Mouse (Mus musculus) hindbrain, postnatal 0 days (tissue): Measurements from ENCODE around the gene 1500011B03Rik. TPM values are rescaled to one million over a fixed set of nuclear protein-coding genes. Genes with fewer than 3 reads are reported as not detected.

Experiments used
- ATAC-seq: fragments of 200-750 bp; cut with Nextera tagmentation; 2 replicates; pipeline ENCODE4 v1.8.0; 2017; ENCODE audit warnings: mild to moderate bottlenecking, moderate TSS enrichment, moderate library complexity
- DNase-seq: peaks from one replicate; pipeline ENCODE4 v3.0.0-alpha.2; 2015; ENCODE audit warnings: low spot score
- H3K27ac ChIP-seq: fragments of 300-500 bp; sonication (generic); 2 replicates; pipeline ENCODE4 v1.5.1; 2014; ENCODE audit warnings: mild to moderate bottlenecking
- H3K27me3 ChIP-seq: fragments of 300-500 bp; sonication (generic); 2 replicates; pipeline ENCODE4 v1.6.1; 2014; ENCODE audit warnings: low read length, mixed read lengths; ENCODE audit not compliant: insufficient read depth
- H3K36me3 ChIP-seq: fragments of 300-500 bp; sonication (generic); 2 replicates; pipeline ENCODE4 v1.6.1; 2014; ENCODE audit warnings: low read length, mixed read lengths; ENCODE audit not compliant: insufficient read depth
- H3K4me1 ChIP-seq: fragments of 300-500 bp; sonication (generic); 2 replicates; pipeline ENCODE4 v1.6.1; 2014; ENCODE audit warnings: antibody characterized with exemption, low read length, mixed read lengths; ENCODE audit not compliant: insufficient read depth
- H3K4me2 ChIP-seq: fragments of 300-500 bp; sonication (generic); 2 replicates; pipeline ENCODE4 v1.6.1; 2014; ENCODE audit warnings: low read depth, mild to moderate bottlenecking, low read length, moderate library complexity, mixed read lengths
- H3K4me3 ChIP-seq: fragments of 300-500 bp; sonication (generic); 2 replicates; pipeline ENCODE4 v1.5.1; 2014; ENCODE audit warnings: low read length
- H3K9ac ChIP-seq: fragments of 300-500 bp; sonication (generic); replicated peaks from 2 replicates; pipeline ENCODE4 v1.6.1; 2014; ENCODE audit warnings: mild to moderate bottlenecking, low read length, moderate library complexity, mixed read lengths
- H3K9me3 ChIP-seq: fragments of 300-500 bp; sonication (generic); 2 replicates; pipeline ENCODE4 v1.6.1; 2016; ENCODE audit warnings: low read length, mixed read lengths
- CTCF ChIP-seq: IDR thresholded peaks from 2 replicates; pipeline ENCODE4 v1.5.1; 2016; ENCODE audit warnings: antibody characterized with exemption, control low read depth, low read depth
- WGBS: fragments of 180-500 bp; shearing (Covaris S2); extraction: QIAGEN DNeasy Blood & Tissue Kit; methylation state at CpG from one replicate; pipeline ENCODE4 v1.1.7; 2014; 5-methylcytosine and 5-hydroxymethylcytosine counted together
- polyA plus RNA-seq: library from polyadenylated mRNA; unstranded; fragments of >200 nt; fragmentation: Nextera tagmentation; extraction: Ambion mirVana; gene quantifications from 2 replicates; pipeline ENCODE4 v1.2.1, GENCODE M21; 2015
- total RNA-seq: library from RNA; depleted of rRNA; stranded (reverse); fragments of >200 nt; gene quantifications from 2 replicates; pipeline ENCODE4 v1.2.3, GENCODE M21; 2014

1500011B03Rik gene
- total and polyA plus RNA-seq, 2 experiments from 2014 or later = 250 to 366 TPM

DNA sequence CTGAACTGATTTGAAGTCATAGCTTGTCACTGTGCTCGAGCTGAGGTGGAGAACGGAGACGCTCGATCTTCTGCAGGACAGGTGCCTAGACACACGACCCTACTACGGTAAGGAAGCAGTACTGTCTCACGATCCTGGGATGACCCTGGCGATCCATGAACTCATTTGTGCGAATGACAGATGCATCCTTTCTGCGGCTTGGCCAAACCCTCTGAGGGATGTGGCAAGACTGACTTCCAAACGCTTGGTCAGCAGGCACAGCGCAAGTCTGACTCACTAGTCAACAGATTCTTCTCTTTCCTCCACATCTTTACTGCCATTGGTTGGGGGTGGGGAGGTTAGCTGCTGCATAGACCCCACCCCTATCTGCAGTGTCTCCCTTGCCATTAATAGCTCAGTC, 4.2 kb upstream of the 1500011B03Rik start:
- no peaks in the 10 kb centered on the region for H3K36me3 ChIP-seq
- H3K4me2 ChIP-seq = no peak overlapping the region
- no peak for TF ChIP-seq CTCF
- ATAC-seq (no peak), DNase-seq (no peak)
- no peak overlapping the region for H3K4me3 ChIP-seq
- 87% methylated on average over 12 of the region's 12 CpGs for WGBS
- H3K4me1 ChIP-seq = 0 out of 2 replicates have a peak, but pooled peaks cover 4% of the 10 kb centered on the region
- no peak overlapping the region for H3K27ac ChIP-seq
- H3K9me3 ChIP-seq = no peaks in the 10 kb centered on the region
- no peak overlapping the region for H3K9ac ChIP-seq
- H3K27me3 ChIP-seq = no peaks in the 10 kb centered on the region

DNA sequence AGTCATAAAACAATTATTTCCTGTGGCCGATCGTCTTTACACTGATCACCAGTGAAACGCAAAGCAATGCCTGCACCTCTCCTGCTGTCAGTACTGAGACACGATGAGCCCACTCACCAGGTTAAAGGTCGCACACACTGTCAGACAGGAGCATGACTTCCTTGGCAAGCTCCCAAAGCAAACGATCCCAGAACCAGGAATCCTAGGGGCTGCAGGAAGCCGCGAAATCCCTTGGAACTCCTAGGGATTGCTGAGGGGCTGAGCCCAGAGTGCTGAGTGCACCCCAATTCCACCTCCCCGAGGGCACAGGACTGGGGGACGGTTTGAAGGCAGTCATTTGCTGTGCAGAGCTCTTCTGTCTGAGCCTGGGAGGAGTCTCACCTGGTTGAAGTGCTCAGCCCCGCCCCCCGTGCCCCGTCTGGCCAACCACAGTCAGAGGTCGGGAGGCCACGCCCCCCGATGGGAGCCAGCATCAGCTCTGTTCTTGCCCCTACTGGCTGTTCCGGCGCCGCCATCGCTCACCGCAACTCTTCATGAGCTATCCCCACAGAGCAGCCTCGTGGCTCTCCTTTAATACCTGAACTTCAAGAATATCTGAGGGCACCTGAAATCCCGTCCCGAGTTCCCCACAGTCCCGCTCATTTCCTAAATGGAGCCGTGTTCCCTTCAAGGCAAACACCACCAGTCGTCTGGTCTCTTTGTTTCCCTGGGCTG, 2.9 kb upstream of the 1500011B03Rik start:
- H3K4me3 ChIP-seq = peak overlapping the region; percentile 29
- peak overlapping the region; percentile 35; the same call in 1 of the 2 replicates for H3K9ac ChIP-seq
- peak overlapping the region; percentile 58 for H3K27ac ChIP-seq
- peak; percentile 35 for TF ChIP-seq CTCF
- H3K9me3 ChIP-seq = no peaks in the 10 kb centered on the region
- peak overlapping the region; percentile 61 for H3K4me2 ChIP-seq
- H3K27me3 ChIP-seq = no peaks in the 10 kb centered on the region
- peak; percentile 79 for ATAC-seq
- no peaks in the 10 kb centered on the region for H3K36me3 ChIP-seq
- DNase-seq = peak; percentile 87
- H3K4me1 ChIP-seq = 0 out of 2 replicates have a peak, but pooled peaks cover 4% of the 10 kb centered on the region
- 7% methylated on average over 27 of the region's 27 CpGs for WGBS

DNA sequence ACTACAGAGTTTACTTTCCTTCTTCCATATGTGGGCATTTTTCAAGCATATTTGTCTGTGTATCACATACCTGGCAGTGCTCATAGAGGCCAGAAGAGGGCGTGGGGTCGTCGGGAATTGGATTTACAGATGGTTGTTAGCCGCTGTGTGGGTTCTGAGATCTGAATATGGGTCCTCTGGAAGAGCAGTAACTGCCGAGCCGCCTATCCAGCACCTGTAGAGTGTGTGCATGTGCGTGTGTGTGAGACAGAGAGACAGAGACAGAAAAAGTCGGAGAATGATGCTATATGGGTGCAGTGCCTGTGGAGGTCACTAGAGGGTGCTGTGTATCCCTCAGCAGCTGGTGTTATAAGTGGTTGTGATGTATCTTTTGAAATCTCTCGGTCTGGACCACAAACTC, 929 bp upstream of the 1500011B03Rik start:
- H3K9me3 ChIP-seq = no peaks in the 10 kb centered on the region
- WGBS = 17% methylated on average over 9 of the region's 9 CpGs
- H3K36me3 ChIP-seq = no peaks in the 10 kb centered on the region
- H3K4me3 ChIP-seq = no peak overlapping the region
- TF ChIP-seq CTCF = peak; percentile 84
- DNase-seq (peak; percentile 71), ATAC-seq (peak; percentile 10; the same call in 1 of the 2 replicates)
- peak overlapping the region; percentile 11; the same call in 1 of the 2 replicates for H3K27ac ChIP-seq
- no peak overlapping the region for H3K9ac ChIP-seq
- H3K4me1 ChIP-seq = 0 out of 2 replicates have a peak, but pooled peaks cover 4% of the 10 kb centered on the region
- no peak overlapping the region for H3K4me2 ChIP-seq
- H3K27me3 ChIP-seq = no peaks in the 10 kb centered on the region

DNA sequence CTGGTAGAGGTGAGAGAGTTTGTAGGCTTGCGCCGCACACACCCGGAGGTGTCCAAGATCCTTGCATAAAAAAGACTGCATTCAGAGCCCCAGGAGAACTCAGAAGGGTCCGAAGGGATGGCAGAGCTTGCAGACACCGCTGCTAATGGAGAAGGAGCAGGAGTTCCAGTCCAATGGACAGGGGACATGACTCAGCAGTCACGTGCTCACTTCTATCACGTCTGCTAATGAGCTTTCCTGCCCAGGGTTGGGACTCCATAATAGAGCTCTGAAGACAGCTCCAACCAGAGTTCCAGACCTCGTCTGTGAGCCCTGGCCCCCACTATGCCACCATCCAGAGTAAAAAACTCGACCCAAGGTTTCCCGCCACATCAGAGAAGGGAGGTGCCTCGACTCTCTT, 5.1 kb downstream of the 1500011B03Rik start:
- Histone ChIP-seq H3K4me3 (no peak overlapping the region), H3K9me3 (no peaks in the 10 kb centered on the region), H3K27ac (no peak overlapping the region), H3K27me3 (no peaks in the 10 kb centered on the region), H3K4me1 (no peaks in the 10 kb centered on the region), H3K4me2 (no peak overlapping the region), H3K36me3 (no peaks in the 10 kb centered on the region), H3K9ac (no peak overlapping the region)
- no peak for ATAC-seq
- no peak for DNase-seq
- 71% methylated on average over 10 of the region's 11 CpGs for WGBS
- no peak for TF ChIP-seq CTCF

DNA sequence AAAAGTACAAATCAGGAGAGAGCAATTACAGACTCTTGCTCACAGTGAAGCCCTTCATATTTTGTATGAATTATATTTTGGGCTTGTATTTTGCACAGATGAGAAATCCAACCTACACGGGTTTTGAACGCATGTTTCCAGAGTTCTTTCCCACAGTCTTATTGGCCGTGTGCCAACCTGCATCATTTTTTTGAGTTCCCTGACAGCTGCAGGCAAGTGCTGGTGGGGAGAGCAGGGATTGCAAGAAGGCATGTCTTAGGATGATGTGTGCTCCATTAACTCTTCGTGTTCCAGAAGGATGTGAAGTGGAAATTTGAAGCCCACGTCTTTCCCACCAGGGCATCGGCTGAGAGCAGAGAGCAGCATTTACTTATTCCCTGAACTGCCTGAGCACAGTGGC, 6.7 kb downstream of the 1500011B03Rik start:
- DNase-seq (peak; percentile 34), ATAC-seq (no peak)
- H3K27ac ChIP-seq = no peak overlapping the region

DNA sequence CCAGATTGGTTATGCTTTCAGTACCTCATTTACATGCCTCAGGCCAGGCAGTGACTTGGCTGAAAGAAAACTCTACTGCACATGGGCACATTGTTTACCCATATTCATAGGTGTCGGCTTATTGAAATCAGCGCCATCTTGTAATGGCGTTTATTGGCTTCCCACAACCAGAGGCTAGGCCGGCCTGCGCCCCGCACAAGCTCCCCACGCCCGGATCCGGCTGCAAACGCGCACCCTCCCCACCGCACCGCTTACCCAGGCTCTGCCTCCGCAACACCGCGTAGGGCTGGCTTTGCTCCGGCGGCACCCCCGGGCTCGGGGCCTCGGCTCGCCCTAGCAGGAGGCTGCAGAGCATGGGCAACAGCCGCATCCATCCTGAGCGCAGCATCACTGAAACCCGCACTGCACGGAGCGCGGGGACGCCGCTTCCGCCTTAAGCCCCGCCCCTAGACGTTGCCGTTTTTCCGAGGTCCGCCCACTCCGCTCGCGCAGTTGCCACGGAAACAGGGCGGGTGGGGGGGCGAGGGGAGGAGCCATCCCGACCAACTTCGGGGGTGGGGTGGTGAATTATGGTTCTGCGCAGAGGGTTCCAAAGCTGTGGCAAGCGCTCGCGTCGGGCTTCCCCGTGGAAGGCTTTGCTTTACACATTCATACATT, 9.6 kb downstream of the 1500011B03Rik start:
- no peaks in the 10 kb centered on the region for H3K9me3 ChIP-seq
- peak overlapping the region; percentile 86 for H3K9ac ChIP-seq
- no peaks in the 10 kb centered on the region for H3K4me1 ChIP-seq
- DNase-seq (peak; percentile 96), ATAC-seq (peak; percentile 97)
- peak overlapping the region; percentile 62 for H3K4me3 ChIP-seq
- H3K36me3 ChIP-seq = no peaks in the 10 kb centered on the region; the same call in 1 of the 2 replicates
- no peak for TF ChIP-seq CTCF
- H3K27me3 ChIP-seq = no peaks in the 10 kb centered on the region
- peak overlapping the region; percentile 58 for H3K4me2 ChIP-seq
- H3K27ac ChIP-seq = peak overlapping the region; percentile 99
- under 1% methylated on average over 49 of the region's 50 CpGs for WGBS

More for the DNA sequence above, 6.7 kb downstream of the 1500011B03Rik start:
- Histone ChIP-seq H3K4me1 (no peaks in the 10 kb centered on the region), H3K4me2 (no peak overlapping the region), H3K4me3 (no peak overlapping the region), H3K27me3 (no peaks in the 10 kb centered on the region), H3K9me3 (no peaks in the 10 kb centered on the region), H3K9ac (no peak overlapping the region), H3K36me3 (no peaks in the 10 kb centered on the region)
- 0 out of 2 replicates have a peak, but pooled peaks have one; percentile 6 for TF ChIP-seq CTCF
- WGBS = 59% methylated on average over 6 of the region's 6 CpGs
